8 mouse cellular contexts compared by ENCODE assay signal in genomic region chr2:153031126-153032082, GRCm38 (mm10). TPM values are rescaled to one million over a fixed set of nuclear protein-coding genes. Genes with fewer than 3 reads are reported as not detected.
A peak's percentile ranks its signal among the peaks of the same experiment; 100 is the strongest.
DNase-seq lines count a peak whose midpoint lies in the region; ATAC-seq lines count a peak whose summit lies in the region.

Gene Xkr7 (plus strand): TSS chr2:153031852.

- DNase-seq in kidney, adult 18-20 months, result no peak
- DNase-seq in brain, adult 2 months (ENCODE audit: low read depth, low spot score), result peak; percentile 85
- DNase-seq in right cerebral cortex, postnatal 4 days, result peak; percentile 69
- no peak for DNase-seq in kidney, postnatal 10 days

- H3K9ac ChIP-seq in kidney, embryonic 15.5 days, result no peak within 1 kb of the TSS
- H3K9ac ChIP-seq in embryonic facial prominence, embryonic 12.5 days, result 0 out of 2 replicates have a peak within 1 kb of the TSS, but pooled peaks have one; percentile 3
- H3K9ac ChIP-seq in limb, embryonic 12.5 days (replicated peaks), result no peak within 1 kb of the TSS

- no peak within 1 kb of the TSS for H3K27ac ChIP-seq in kidney, embryonic 15.5 days
- H3K27ac ChIP-seq in embryonic facial prominence, embryonic 12.5 days, result no peak within 1 kb of the TSS
- no peak within 1 kb of the TSS for H3K27ac ChIP-seq in limb, embryonic 12.5 days

- under 1% methylated on average over 53 of the region's 54 CpGs for WGBS in kidney, embryonic 15.5 days
- WGBS in embryonic facial prominence, embryonic 12.5 days, result 3% methylated on average over 49 of the region's 54 CpGs
- WGBS in limb, embryonic 12.5 days, result 2% methylated on average over 33 of the region's 54 CpGs

- peaks cover 12% of the 10 kb centered on the region for H3K4me1 ChIP-seq in kidney, embryonic 15.5 days
- peaks cover 8% of the 10 kb centered on the region for H3K4me1 ChIP-seq in embryonic facial prominence, embryonic 12.5 days
- peaks cover 10% of the 10 kb centered on the region for H3K4me1 ChIP-seq in limb, embryonic 12.5 days (replicated peaks)

- no peaks in the 10 kb centered on the region for H3K9me3 ChIP-seq in kidney, embryonic 15.5 days (replicated peaks)
- no peaks in the 10 kb centered on the region for H3K9me3 ChIP-seq in embryonic facial prominence, embryonic 12.5 days
- no peaks in the 10 kb centered on the region for H3K9me3 ChIP-seq in limb, embryonic 12.5 days

- peak; percentile 66 for ATAC-seq in kidney, embryonic 15.5 days (replicated peaks; ENCODE audit: low FRiP score)
- no peak; the same call in 1 of the 2 replicates for ATAC-seq in embryonic facial prominence, embryonic 12.5 days (ENCODE audit: insufficient number of reproducible peaks, insufficient read depth, low FRiP score, low TSS enrichment)
- ATAC-seq in limb, embryonic 12.5 days (ENCODE audit: insufficient number of reproducible peaks, insufficient read depth, low FRiP score, low TSS enrichment, low read depth), result no peak
- no peak for ATAC-seq in megakaryocyte progenitor cell, adult 5-6 weeks (replicated peaks; ENCODE audit: poor library complexity)

- H3K36me3 ChIP-seq in kidney, embryonic 15.5 days, result no peaks in the 10 kb centered on the region
- H3K36me3 ChIP-seq in embryonic facial prominence, embryonic 12.5 days, result no peaks in the 10 kb centered on the region
- H3K36me3 ChIP-seq in limb, embryonic 12.5 days, result no peaks in the 10 kb centered on the region

- peak within 1 kb of the TSS; percentile 50 for H3K4me3 ChIP-seq in kidney, embryonic 15.5 days (replicated peaks)
- H3K4me3 ChIP-seq in embryonic facial prominence, embryonic 12.5 days, result peak within 1 kb of the TSS; percentile 49
- H3K4me3 ChIP-seq in limb, embryonic 12.5 days (replicated peaks), result peak within 1 kb of the TSS; percentile 50

- H3K27me3 ChIP-seq in kidney, embryonic 15.5 days, result peaks cover 77% of the 10 kb centered on the region
- H3K27me3 ChIP-seq in embryonic facial prominence, embryonic 12.5 days, result peaks cover 48% of the 10 kb centered on the region
- H3K27me3 ChIP-seq in limb, embryonic 12.5 days, result peaks cover 89% of the 10 kb centered on the region

- peak within 1 kb of the TSS; percentile 93 for H3K4me2 ChIP-seq in kidney, embryonic 15.5 days
- peak within 1 kb of the TSS; percentile 94 for H3K4me2 ChIP-seq in embryonic facial prominence, embryonic 12.5 days (replicated peaks)
- H3K4me2 ChIP-seq in limb, embryonic 12.5 days, result peak within 1 kb of the TSS; percentile 86

RNA-seq across cellular contexts. Expression of gene Xkr7, which starts in this region (rescaled TPM):
- not detected in 2 replicates for polyA plus RNA-seq in kidney, embryonic 15.5 days (2015; fragmentation: Nextera tagmentation; extraction: Ambion mirVana)
- polyA plus RNA-seq in embryonic facial prominence, embryonic 12.5 days (2016; fragmentation: Nextera tagmentation; extraction: Ambion mirVana), result 0.33 and 0.61 TPM in 2 replicates
- not detected in 2 replicates for polyA plus RNA-seq in limb, embryonic 12.5 days (2016; fragmentation: Nextera tagmentation; extraction: Ambion mirVana)
- total RNA-seq in megakaryocyte progenitor cell, adult 5-6 weeks (2015), result not detected in 2 replicates
- not detected in 2 replicates for total RNA-seq in megakaryocyte progenitor cell, adult 5-6 weeks (2017)

Comparison
In these comparisons a context has a peak if more than half of its experiments do, and no peak if none do; other contexts are left out.
1. Peak in ATAC-seq, H3K4me3 ChIP-seq and H3K4me2 ChIP-seq in kidney, embryonic 15.5 days; RNA of the gene not detected or under 1 TPM.
2. DNase-seq: peak in brain, adult 2 months (single experiment) and right cerebral cortex, postnatal 4 days (single experiment); none in kidney, adult 18-20 months (single experiment) and kidney, postnatal 10 days (single experiment).
3. Peak in every context shown above with its lines, with median percentiles within 50 percentile points of each other: H3K4me2 ChIP-seq and H3K4me3 ChIP-seq.